Mouse (Mus musculus): ENCODE results near the gene Cmtm4. TPM values are rescaled to one million over a fixed set of nuclear protein-coding genes. Genes with fewer than 3 reads are reported as not detected.

Cmtm4 gene
- polyA plus RNA-seq, 1 experiment: 7.8 TPM

DNA sequence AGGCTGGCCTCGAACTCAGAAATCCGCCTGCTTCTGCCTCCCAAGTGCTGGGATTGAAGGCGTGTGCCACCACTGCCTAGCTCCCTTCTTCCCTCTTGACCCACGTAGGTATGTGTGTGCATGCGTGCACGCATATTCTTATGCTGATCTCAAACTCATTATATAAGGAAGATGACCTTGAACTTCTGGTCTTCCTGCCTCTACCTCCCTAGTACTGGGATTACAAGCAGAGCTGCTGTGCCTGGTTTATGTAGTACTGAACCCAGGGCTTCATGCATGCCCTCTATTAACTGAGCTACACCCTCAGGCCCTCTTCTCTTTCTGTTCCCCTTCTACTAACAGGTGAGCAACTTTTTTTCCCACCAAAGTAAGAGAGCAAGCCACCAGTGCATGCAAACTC, 37.0 kb upstream of the Cmtm4 start:
- Histone ChIP-seq H3K27me3 (ENCODE audit: control insufficient read depth, insufficient read depth, low read length) (no peaks in the 10 kb centered on the region), H3K4me1 (replicated peaks; ENCODE audit: control insufficient read depth, insufficient read depth, low read length) (peaks cover 11% of the 10 kb centered on the region; the same call in 1 of the 2 replicates), H3K27ac (ENCODE audit: control insufficient read depth, insufficient read depth, low read length) (no peak overlapping the region), H3K36me3 (ENCODE audit: control insufficient read depth, insufficient read depth, low read length) (peaks cover 70% of the 10 kb centered on the region), H3K4me3 (ENCODE audit: control insufficient read depth, insufficient read depth, low read length) (no peak overlapping the region)
- DNase-seq: no peak
- TF ChIP-seq CTCF (IDR thresholded peaks at IDR 0.05; ENCODE audit: borderline replicate concordance, control insufficient read depth, extremely low read depth, insufficient read depth, low read length, poor library complexity) (no peak), POLR2A (IDR thresholded peaks at IDR 0.05; ENCODE audit: control insufficient read depth, extremely low read depth, insufficient read depth, low read length, poor library complexity) (no peak)
- WGBS: 99% methylated on average over 6 of the region's 6 CpGs

DNA sequence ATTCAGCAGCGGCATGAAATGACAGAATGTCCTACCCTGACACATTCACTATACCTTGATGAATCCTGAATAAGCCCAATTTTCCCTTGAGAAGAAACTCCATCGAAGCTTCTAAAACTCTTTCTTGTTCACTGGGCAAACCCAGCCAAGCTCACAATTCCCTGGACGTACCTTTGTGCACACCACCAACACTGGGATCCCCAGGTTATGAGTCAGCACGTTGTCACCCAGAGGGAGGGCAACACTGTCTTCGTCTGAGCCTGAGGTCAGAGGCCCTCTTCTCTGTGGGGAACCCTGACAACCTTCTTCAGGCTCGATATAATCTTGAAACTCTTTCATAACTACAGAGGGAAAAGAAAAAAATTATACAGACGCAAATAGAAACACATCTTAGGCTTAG, 34.6 kb upstream of the Cmtm4 start:
- DNase-seq: no peak
- peaks cover 73% of the 10 kb centered on the region for H3K36me3 ChIP-seq (ENCODE audit: control insufficient read depth, insufficient read depth, low read length)

GRCm38 (mm10) chr8:104427703-104428102, 32.1 kb upstream of the Cmtm4 start:
- no peaks in the 10 kb centered on the region for H3K27me3 ChIP-seq (ENCODE audit: control insufficient read depth, insufficient read depth, low read length)
- TF ChIP-seq POLR2A (IDR thresholded peaks at IDR 0.05; ENCODE audit: control insufficient read depth, extremely low read depth, insufficient read depth, low read length, poor library complexity): no peak
- TF ChIP-seq CTCF (IDR thresholded peaks at IDR 0.05; ENCODE audit: borderline replicate concordance, control insufficient read depth, extremely low read depth, insufficient read depth, low read length, poor library complexity): no peak
- H3K36me3 ChIP-seq (ENCODE audit: control insufficient read depth, insufficient read depth, low read length): peaks cover 87% of the 10 kb centered on the region
- 35% methylated on average over 13 of the region's 13 CpGs for WGBS
- no peaks in the 10 kb centered on the region for H3K4me1 ChIP-seq (replicated peaks; ENCODE audit: control insufficient read depth, insufficient read depth, low read length)
- no peak overlapping the region for H3K27ac ChIP-seq (ENCODE audit: control insufficient read depth, insufficient read depth, low read length)
- no peak overlapping the region for H3K4me3 ChIP-seq (ENCODE audit: control insufficient read depth, insufficient read depth, low read length)
- no peak for DNase-seq

More for the DNA sequence above, 34.6 kb upstream of the Cmtm4 start:
- no peak overlapping the region for H3K27ac ChIP-seq (ENCODE audit: control insufficient read depth, insufficient read depth, low read length)
- WGBS: 95% methylated on average over 7 of the region's 7 CpGs
- H3K27me3 ChIP-seq (ENCODE audit: control insufficient read depth, insufficient read depth, low read length): no peaks in the 10 kb centered on the region
- no peak for TF ChIP-seq POLR2A (IDR thresholded peaks at IDR 0.05; ENCODE audit: control insufficient read depth, extremely low read depth, insufficient read depth, low read length, poor library complexity)
- no peak for TF ChIP-seq CTCF (IDR thresholded peaks at IDR 0.05; ENCODE audit: borderline replicate concordance, control insufficient read depth, extremely low read depth, insufficient read depth, low read length, poor library complexity)
- no peak overlapping the region for H3K4me3 ChIP-seq (ENCODE audit: control insufficient read depth, insufficient read depth, low read length)
- H3K4me1 ChIP-seq (replicated peaks; ENCODE audit: control insufficient read depth, insufficient read depth, low read length): peaks cover 4% of the 10 kb centered on the region; the same call in 1 of the 2 replicates

GRCm38 (mm10) chr8:104422313-104422712, 26.7 kb upstream of the Cmtm4 start:
- Histone ChIP-seq H3K27ac (ENCODE audit: control insufficient read depth, insufficient read depth, low read length) (no peak overlapping the region), H3K27me3 (ENCODE audit: control insufficient read depth, insufficient read depth, low read length) (no peaks in the 10 kb centered on the region), H3K36me3 (ENCODE audit: control insufficient read depth, insufficient read depth, low read length) (peaks cover 87% of the 10 kb centered on the region), H3K4me3 (ENCODE audit: control insufficient read depth, insufficient read depth, low read length) (no peak overlapping the region), H3K4me1 (replicated peaks; ENCODE audit: control insufficient read depth, insufficient read depth, low read length) (no peaks in the 10 kb centered on the region)
- TF ChIP-seq POLR2A (IDR thresholded peaks at IDR 0.05; ENCODE audit: control insufficient read depth, extremely low read depth, insufficient read depth, low read length, poor library complexity) (no peak), CTCF (IDR thresholded peaks at IDR 0.05; ENCODE audit: borderline replicate concordance, control insufficient read depth, extremely low read depth, insufficient read depth, low read length, poor library complexity) (no peak)
- DNase-seq: no peak
- WGBS: 97% methylated on average over 6 of the region's 6 CpGs

- no peaks in the 10 kb centered on the region for H3K27me3 ChIP-seq (ENCODE audit: control insufficient read depth, insufficient read depth, low read length)
- H3K36me3 ChIP-seq (ENCODE audit: control insufficient read depth, insufficient read depth, low read length): peaks cover 29% of the 10 kb centered on the region
- no peaks in the 10 kb centered on the region for H3K4me1 ChIP-seq (replicated peaks; ENCODE audit: control insufficient read depth, insufficient read depth, low read length)
- TF ChIP-seq CTCF (IDR thresholded peaks at IDR 0.05; ENCODE audit: borderline replicate concordance, control insufficient read depth, extremely low read depth, insufficient read depth, low read length, poor library complexity) (no peak), POLR2A (IDR thresholded peaks at IDR 0.05; ENCODE audit: control insufficient read depth, extremely low read depth, insufficient read depth, low read length, poor library complexity) (no peak)
- H3K27ac ChIP-seq (ENCODE audit: control insufficient read depth, insufficient read depth, low read length): no peak overlapping the region
- WGBS: 95% methylated on average over 6 of the region's 6 CpGs
- no peak overlapping the region for H3K4me3 ChIP-seq (ENCODE audit: control insufficient read depth, insufficient read depth, low read length)
- no peak for DNase-seq
These were observed 20.4 kb upstream of the Cmtm4 start for GRCm38 (mm10) chr8:104416022-104416421.

GRCm38 (mm10) chr8:104414204-104414603, 18.6 kb upstream of the Cmtm4 start:
- DNase-seq: no peak
- Histone ChIP-seq H3K27me3 (ENCODE audit: control insufficient read depth, insufficient read depth, low read length) (no peaks in the 10 kb centered on the region), H3K4me3 (ENCODE audit: control insufficient read depth, insufficient read depth, low read length) (no peak overlapping the region), H3K36me3 (ENCODE audit: control insufficient read depth, insufficient read depth, low read length) (peaks cover 12% of the 10 kb centered on the region; the same call in 1 of the 2 replicates), H3K4me1 (replicated peaks; ENCODE audit: control insufficient read depth, insufficient read depth, low read length) (no peaks in the 10 kb centered on the region), H3K27ac (ENCODE audit: control insufficient read depth, insufficient read depth, low read length) (no peak overlapping the region)
- WGBS: 86% methylated on average over 3 of the region's 3 CpGs
- TF ChIP-seq CTCF (IDR thresholded peaks at IDR 0.05; ENCODE audit: borderline replicate concordance, control insufficient read depth, extremely low read depth, insufficient read depth, low read length, poor library complexity): no peak
- TF ChIP-seq POLR2A (IDR thresholded peaks at IDR 0.05; ENCODE audit: control insufficient read depth, extremely low read depth, insufficient read depth, low read length, poor library complexity): no peak

DNA sequence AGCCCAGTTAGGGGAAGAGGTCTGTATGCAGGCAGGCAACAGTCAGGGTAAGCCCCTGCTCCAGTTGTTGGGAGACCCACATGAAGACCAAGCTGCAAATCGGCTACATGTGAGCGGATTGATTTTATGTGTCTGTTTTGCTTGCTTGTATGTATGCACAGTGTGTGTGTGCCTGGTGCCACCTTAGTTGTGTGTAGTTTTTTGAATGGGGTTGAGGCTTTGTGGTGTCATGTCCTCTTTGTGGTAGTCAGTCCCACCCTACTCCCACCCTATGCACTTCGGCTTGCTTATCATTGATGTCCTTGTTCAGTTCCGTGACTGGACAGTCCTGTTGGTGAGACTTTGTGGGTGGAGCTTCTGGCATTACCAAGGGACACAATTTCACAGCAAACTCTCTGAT, 18.2 kb upstream of the Cmtm4 start:
- Histone ChIP-seq H3K36me3 (ENCODE audit: control insufficient read depth, insufficient read depth, low read length) (peaks cover 8% of the 10 kb centered on the region; the same call in 1 of the 2 replicates), H3K4me1 (replicated peaks; ENCODE audit: control insufficient read depth, insufficient read depth, low read length) (no peaks in the 10 kb centered on the region), H3K4me3 (ENCODE audit: control insufficient read depth, insufficient read depth, low read length) (no peak overlapping the region), H3K27ac (ENCODE audit: control insufficient read depth, insufficient read depth, low read length) (no peak overlapping the region), H3K27me3 (ENCODE audit: control insufficient read depth, insufficient read depth, low read length) (no peaks in the 10 kb centered on the region)
- no peak for TF ChIP-seq CTCF (IDR thresholded peaks at IDR 0.05; ENCODE audit: borderline replicate concordance, control insufficient read depth, extremely low read depth, insufficient read depth, low read length, poor library complexity)
- no peak for DNase-seq
- WGBS: 89% methylated on average over 4 of the region's 4 CpGs

Data from thymus, adult 2 months (tissue).